Mouse (Mus musculus) myocyte (in vitro differentiated cells): ENCODE measurements around the gene Hils1. TPM values are rescaled to one million over a fixed set of nuclear protein-coding genes. Genes with fewer than 3 reads are reported as not detected.

Experiments
- H3K27me3 ChIP-seq: one replicate; pipeline ENCODE4 v1.6.1; 2011; ENCODE audit not compliant: control insufficient read depth, insufficient read depth, insufficient read length
- H3K36me3 ChIP-seq: one replicate; pipeline ENCODE4 v1.6.1; 2011; ENCODE audit not compliant: control insufficient read depth, insufficient read depth
- H3K4me2 ChIP-seq: one replicate; pipeline ENCODE4 v1.6.1; 2011; ENCODE audit warnings: low read depth, control low read depth
- H3K4me3 ChIP-seq: one replicate; pipeline ENCODE4 v1.5.1; 2011; ENCODE audit warnings: mild to moderate bottlenecking, control low read depth, moderate library complexity
- H3K79me2 ChIP-seq: one replicate; pipeline ENCODE4 v1.6.1; 2011; ENCODE audit not compliant: control insufficient read depth, insufficient read depth
- H3ac ChIP-seq: one replicate; pipeline ENCODE4 v1.6.1; 2011; ENCODE audit not compliant: control insufficient read depth, insufficient read length
- CEBPB ChIP-seq: IDR thresholded peaks from 2 replicates; pipeline ENCODE4 v1.6.1; 2011; ENCODE audit warnings: mild to moderate bottlenecking, moderate library complexity; ENCODE audit not compliant: poor library complexity, insufficient read depth, severe bottlenecking
- E2F4 ChIP-seq: IDR thresholded peaks from one replicate; pipeline ENCODE4 v1.6.1; 2011; ENCODE audit warnings: mild to moderate bottlenecking, control low read depth, moderate library complexity; ENCODE audit not compliant: insufficient read depth
- MAX ChIP-seq: IDR thresholded peaks from one replicate; pipeline ENCODE4 v1.6.1; 2011; ENCODE audit warnings: low read depth, mild to moderate bottlenecking, control low read depth
- MYOD1 ChIP-seq, 3 experiments: IDR thresholded peaks; one replicate each; pipeline ENCODE4 v1.6.1; 2011; ENCODE audit warnings: control low read depth in 2 of 3, low read depth in 2 of 3, mild to moderate bottlenecking in 2 of 3, moderate library complexity in 1 of 3; ENCODE audit not compliant: insufficient read length in 2 of 3, control insufficient read depth in 1 of 3
- MYOG ChIP-seq, 3 experiments: IDR thresholded peaks; one replicate each; pipeline ENCODE4 v1.6.1; 2011; ENCODE audit warnings: control low read depth in 2 of 3, low read depth in 2 of 3, mild to moderate bottlenecking in 2 of 3; ENCODE audit not compliant: insufficient read length in 2 of 3, control insufficient read depth in 1 of 3, insufficient read depth in 1 of 3
- POLR2A ChIP-seq: IDR thresholded peaks from one replicate; pipeline ENCODE4 v1.6.1; 2011; ENCODE audit warnings: low read depth, mild to moderate bottlenecking, control low read depth, moderate library complexity; ENCODE audit not compliant: insufficient read length
- POLR2AphosphoS2 ChIP-seq: IDR thresholded peaks from one replicate; pipeline ENCODE4 v1.6.1; 2011; ENCODE audit warnings: low read depth, control low read depth; ENCODE audit not compliant: insufficient read length
- REST ChIP-seq: IDR thresholded peaks from one replicate; pipeline ENCODE4 v1.6.1; 2011; ENCODE audit warnings: mild to moderate bottlenecking, control low read depth, moderate library complexity; ENCODE audit not compliant: insufficient read depth, insufficient read length
- SRF ChIP-seq: IDR thresholded peaks from one replicate; pipeline ENCODE4 v1.6.1; 2011; ENCODE audit warnings: low read depth; ENCODE audit not compliant: control insufficient read depth, insufficient read length
- TCF12 ChIP-seq: IDR thresholded peaks from one replicate; pipeline ENCODE4 v1.6.1; 2011; ENCODE audit warnings: mild to moderate bottlenecking, control low read depth; ENCODE audit not compliant: poor library complexity, insufficient read depth, severe bottlenecking
- TCF3 ChIP-seq: IDR thresholded peaks from one replicate; pipeline ENCODE4 v1.6.1; 2011; ENCODE audit warnings: low read depth, control low read depth; ENCODE audit not compliant: insufficient read length
- USF1 ChIP-seq: IDR thresholded peaks from one replicate; pipeline ENCODE4 v1.6.1; 2011; ENCODE audit warnings: low read depth, mild to moderate bottlenecking, control low read depth, moderate library complexity
- polyA plus RNA-seq: library from polyadenylated mRNA; unstranded; fragments of >200 nt; fragmentation: generic; extraction: Trizol; gene quantifications from one replicate; pipeline ENCODE4 v1.2.1, GENCODE M21; 2012; ENCODE audit warnings: missing spikeins

Gene Hils1
- polyA plus RNA-seq, 1 experiment: 0.37 TPM

DNA sequence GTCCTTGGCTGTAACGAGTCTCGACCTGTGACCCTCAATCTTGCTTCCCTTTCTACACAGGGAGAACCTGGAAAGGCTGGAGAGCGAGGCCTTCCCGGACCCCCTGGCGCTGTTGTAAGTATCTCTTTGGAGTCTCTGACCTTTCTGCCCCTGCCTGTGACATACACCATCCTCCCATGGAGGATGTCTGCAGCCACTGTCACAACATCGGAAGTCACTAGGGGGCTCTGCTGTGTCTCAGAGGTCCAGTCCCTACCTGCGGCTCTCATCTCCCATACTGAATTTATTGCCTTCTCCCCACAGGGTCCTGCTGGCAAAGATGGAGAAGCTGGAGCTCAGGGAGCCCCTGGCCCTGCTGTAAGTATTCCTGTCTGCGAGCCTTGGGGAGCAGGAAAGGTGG, 23.1 kb upstream of the Hils1 start:
- no peak overlapping the region for H3K4me3 ChIP-seq

DNA sequence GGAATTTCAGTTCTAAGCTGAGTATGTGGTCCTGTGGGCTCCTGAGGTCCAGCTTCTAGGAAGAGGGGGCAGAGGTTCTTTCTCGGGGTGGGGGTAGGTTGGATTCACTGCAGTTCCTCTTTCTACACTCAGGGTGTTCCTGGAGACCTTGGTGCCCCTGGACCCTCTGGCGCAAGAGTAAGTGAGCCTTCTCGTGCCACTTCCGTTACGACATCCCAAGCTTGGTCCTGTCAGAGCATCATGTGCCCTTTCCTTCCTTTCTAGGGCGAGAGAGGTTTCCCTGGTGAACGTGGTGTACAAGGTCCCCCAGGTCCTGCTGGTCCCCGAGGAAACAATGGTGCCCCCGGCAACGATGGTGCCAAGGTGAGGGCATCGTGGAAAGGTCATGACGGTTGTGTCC, 22.2 kb upstream of the Hils1 start:
- Histone ChIP-seq H3K36me3 (peaks cover 13% of the 10 kb centered on the region), H3K79me2 (no peaks in the 10 kb centered on the region), H3K27me3 (no peaks in the 10 kb centered on the region), H3K4me2 (peak overlapping the region; percentile 12), H3ac (no peak overlapping the region), H3K4me3 (no peak overlapping the region)
- TF ChIP-seq REST (no peak), CEBPB (no peak), TCF3 (no peak), MYOD1 (IDR thresholded peaks at IDR 0.05; ENCODE audit: control insufficient read depth in 1 of 3, insufficient read length in 2 of 3, low read depth in 2 of 3) (no peak), SRF (no peak), E2F4 (no peak), MYOG (IDR thresholded peaks at IDR 0.05; ENCODE audit: control insufficient read depth in 1 of 3, insufficient read depth in 1 of 3, insufficient read length in 2 of 3, low read depth in 2 of 3) (no peak), USF1 (no peak), MAX (no peak), POLR2A (no peak), TCF12 (no peak), POLR2AphosphoS2 (no peak)

More for the DNA sequence above, 23.1 kb upstream of the Hils1 start:
- TF ChIP-seq E2F4: no peak
- TF ChIP-seq MAX: no peak
- no peak for TF ChIP-seq TCF3
- no peak for TF ChIP-seq POLR2A
- TF ChIP-seq REST: no peak
- TF ChIP-seq SRF: no peak
- no peak for TF ChIP-seq USF1
- TF ChIP-seq CEBPB: no peak
- TF ChIP-seq TCF12: no peak
- TF ChIP-seq POLR2AphosphoS2: no peak
- TF ChIP-seq MYOG (IDR thresholded peaks at IDR 0.05; ENCODE audit: control insufficient read depth in 1 of 3, insufficient read depth in 1 of 3, insufficient read length in 2 of 3, low read depth in 2 of 3): no peak
- no peak for TF ChIP-seq MYOD1 (IDR thresholded peaks at IDR 0.05; ENCODE audit: control insufficient read depth in 1 of 3, insufficient read length in 2 of 3, low read depth in 2 of 3)
- Histone ChIP-seq H3K36me3 (peaks cover 13% of the 10 kb centered on the region), H3ac (no peak overlapping the region), H3K79me2 (no peaks in the 10 kb centered on the region), H3K4me2 (peak overlapping the region; percentile 20), H3K27me3 (no peaks in the 10 kb centered on the region)

DNA sequence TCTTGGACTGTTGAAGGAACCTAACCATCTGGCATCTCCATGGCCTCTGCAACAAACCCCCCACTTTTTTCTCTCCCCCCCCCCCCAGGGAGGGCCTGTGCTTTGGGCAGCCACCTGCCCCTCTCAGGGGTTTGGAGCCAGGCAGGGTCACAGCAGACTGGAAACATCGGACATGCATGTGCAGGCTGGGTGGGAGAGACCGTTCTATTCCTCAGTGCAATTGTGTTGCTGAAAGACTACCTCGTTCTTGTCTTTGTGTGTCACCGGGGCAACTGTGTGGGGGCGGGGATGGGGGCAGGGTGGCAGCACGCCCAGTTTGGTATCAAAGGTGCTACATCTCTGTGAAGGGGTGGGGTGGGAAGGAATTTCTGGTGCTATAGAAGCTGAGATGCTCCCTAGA, 15.2 kb upstream of the Hils1 start:
- no peaks in the 10 kb centered on the region for H3K79me2 ChIP-seq
- H3K4me3 ChIP-seq: no peak overlapping the region
- peaks cover 5% of the 10 kb centered on the region for H3K36me3 ChIP-seq
- no peaks in the 10 kb centered on the region for H3K27me3 ChIP-seq
- no peak overlapping the region for H3K4me2 ChIP-seq
- TF ChIP-seq USF1 (no peak), SRF (no peak), POLR2AphosphoS2 (no peak), MAX (no peak), CEBPB (no peak), POLR2A (no peak), TCF3 (no peak), E2F4 (no peak), MYOG (IDR thresholded peaks at IDR 0.05; ENCODE audit: control insufficient read depth in 1 of 3, insufficient read depth in 1 of 3, insufficient read length in 2 of 3, low read depth in 2 of 3) (no peak), REST (no peak), MYOD1 (IDR thresholded peaks at IDR 0.05; ENCODE audit: control insufficient read depth in 1 of 3, insufficient read length in 2 of 3, low read depth in 2 of 3) (no peak), TCF12 (no peak)
- no peak overlapping the region for H3ac ChIP-seq

DNA sequence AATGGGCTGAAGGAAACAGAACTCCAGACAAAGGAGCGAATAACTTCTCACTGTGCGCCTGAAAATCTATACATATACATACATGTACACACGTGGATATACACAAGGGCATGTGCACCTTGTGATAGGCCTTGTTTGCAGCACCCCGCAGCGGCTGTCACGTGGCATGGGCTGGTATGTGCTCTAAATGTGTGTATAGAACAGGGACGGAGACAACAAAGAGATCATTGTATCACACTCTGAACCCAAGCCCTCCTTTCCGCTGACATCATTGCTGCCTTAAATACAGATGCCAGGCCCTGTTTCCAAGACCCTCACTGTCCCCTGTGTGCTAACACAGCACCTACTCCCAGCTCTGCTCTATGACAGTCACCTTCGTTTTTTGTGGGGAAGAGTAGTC, 12.3 kb upstream of the Hils1 start:
- no peak for TF ChIP-seq TCF3
- no peak for TF ChIP-seq CEBPB
- no peak for TF ChIP-seq POLR2AphosphoS2
- TF ChIP-seq REST: no peak
- TF ChIP-seq SRF: no peak
- no peak for TF ChIP-seq USF1
- no peak for TF ChIP-seq MYOD1 (IDR thresholded peaks at IDR 0.05; ENCODE audit: control insufficient read depth in 1 of 3, insufficient read length in 2 of 3, low read depth in 2 of 3)
- no peak for TF ChIP-seq TCF12
- no peak for TF ChIP-seq POLR2A
- TF ChIP-seq MAX: no peak
- no peak for TF ChIP-seq E2F4
- no peak for TF ChIP-seq MYOG (IDR thresholded peaks at IDR 0.05; ENCODE audit: control insufficient read depth in 1 of 3, insufficient read depth in 1 of 3, insufficient read length in 2 of 3, low read depth in 2 of 3)
- no peak overlapping the region for H3K4me2 ChIP-seq

More for the DNA sequence above, 12.3 kb upstream of the Hils1 start:
- Histone ChIP-seq H3K27me3 (no peaks in the 10 kb centered on the region), H3ac (no peak overlapping the region), H3K79me2 (no peaks in the 10 kb centered on the region), H3K4me3 (no peak overlapping the region), H3K36me3 (no peaks in the 10 kb centered on the region)
